Mouse (Mus musculus): ENCODE measurements around the gene Limch1.

Limch1 gene

DNA sequence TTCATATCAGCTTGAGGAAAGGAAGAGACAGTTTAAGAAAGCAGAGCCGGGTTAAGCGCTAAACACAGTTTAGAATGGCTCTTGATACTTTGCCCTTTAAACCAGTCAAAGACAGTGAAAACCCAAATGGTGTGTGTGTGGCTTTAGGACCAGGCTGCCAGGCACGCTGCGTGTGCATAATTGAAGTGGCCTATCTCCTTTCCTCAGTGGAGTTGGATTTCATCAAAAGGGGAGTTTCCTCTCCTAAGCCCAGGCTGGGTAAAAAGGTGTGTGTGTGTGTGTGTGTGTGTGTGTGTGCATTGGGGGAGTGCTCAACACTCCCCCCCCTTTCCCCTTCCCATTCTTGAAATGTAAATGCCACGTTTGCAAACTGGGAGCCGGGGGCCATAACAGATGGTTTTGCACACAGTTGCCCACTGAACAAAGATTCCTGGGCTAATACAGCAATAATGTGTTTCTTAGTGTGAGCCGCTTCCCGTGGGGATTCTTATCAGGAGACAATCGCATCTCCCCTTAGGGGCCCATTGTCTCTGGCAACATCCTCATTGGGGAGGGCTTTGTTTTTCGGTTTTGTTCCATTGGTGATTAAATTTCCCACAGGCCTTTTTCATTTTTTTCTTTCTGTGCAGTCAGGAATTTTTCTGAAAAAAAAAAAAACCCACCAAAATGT, 2.3 kb downstream of the Limch1 start:
- DNase-seq, result peak; percentile 36 to 46

DNA sequence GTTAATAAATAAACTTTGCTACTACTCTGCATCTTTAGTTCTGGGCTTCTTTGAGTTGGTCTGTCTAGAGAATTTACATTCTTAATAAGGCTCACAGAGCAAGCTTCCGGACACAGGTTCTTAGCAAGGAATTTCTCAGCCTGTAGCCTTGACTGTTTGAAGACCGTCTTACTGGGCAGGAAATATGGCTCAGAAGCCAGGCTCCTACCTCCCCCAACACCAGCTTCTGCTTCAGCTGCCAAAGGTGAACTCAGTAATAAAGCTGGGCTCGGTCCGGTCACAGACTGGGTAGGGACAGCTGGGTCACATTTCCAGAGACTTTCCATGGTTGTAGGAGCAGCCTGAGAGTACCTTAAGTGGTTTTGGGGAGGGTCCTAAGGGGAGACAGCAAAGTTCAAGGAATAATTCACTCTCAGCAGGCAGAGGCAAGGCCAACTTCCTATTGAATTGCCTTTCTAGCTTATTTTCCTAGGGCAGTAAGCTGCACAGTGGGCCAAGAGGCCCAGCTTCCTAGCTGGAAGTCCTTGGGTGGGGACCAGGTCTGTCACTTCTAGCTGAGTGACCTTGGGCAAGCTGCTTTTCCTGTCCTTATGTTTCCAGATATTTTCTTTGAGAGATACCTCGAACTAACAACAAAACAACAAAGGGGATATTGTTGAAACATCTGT, 3.0 kb downstream of the Limch1 start:
- peak; percentile 38 to 71 for DNase-seq

DNA sequence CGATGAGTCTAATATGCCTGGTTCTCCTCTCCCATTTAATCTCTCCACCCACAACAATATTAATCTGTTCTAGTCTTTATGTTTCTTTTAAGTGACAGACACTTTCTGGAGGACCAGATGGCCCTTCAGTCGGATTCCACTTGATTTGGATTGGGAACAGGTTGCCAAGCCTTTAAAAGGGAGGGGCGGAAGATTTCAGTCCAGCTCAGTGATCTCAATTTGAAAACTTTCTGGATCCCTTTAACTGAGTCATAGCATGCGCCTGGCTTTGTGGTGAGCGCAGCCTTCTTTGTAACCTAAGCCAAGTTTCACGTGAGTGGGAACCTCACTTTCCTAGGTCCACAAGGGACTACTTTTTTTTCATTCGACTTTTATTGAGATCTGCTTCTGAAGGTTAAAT, 5.0 kb downstream of the Limch1 start:
- no peak for DNase-seq

DNA sequence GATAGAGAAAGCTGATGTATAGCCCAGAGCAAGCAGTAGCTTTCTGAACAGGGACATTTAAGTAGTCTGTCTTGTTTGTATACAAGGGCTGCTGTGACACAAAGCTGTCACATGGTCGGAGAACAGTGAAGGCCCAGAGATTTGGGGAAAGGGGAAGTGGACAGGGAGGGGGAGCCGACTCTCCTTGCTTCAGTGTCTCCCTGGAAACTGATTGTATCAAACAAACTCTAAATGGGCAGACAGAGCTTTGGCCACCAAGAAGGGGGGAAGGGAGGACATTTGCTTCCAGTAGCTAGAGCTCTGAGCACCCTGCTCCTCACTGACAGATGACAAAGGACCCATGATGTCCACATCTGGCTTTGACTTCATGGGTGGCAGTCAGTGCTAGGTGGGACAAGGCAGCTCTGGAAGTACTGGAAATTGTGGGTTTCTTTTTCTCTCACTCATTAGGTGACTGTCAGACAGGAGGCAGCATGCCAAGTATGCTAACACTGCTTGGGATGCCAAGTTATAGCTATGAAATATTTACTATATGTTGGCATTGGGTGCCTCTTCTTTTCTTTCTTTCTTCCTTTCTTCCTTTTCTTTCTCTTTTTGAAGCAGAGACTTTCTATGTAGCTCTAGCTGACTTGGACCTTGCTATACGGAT, 5.8 kb downstream of the Limch1 start:
- DNase-seq, result no peak

DNA sequence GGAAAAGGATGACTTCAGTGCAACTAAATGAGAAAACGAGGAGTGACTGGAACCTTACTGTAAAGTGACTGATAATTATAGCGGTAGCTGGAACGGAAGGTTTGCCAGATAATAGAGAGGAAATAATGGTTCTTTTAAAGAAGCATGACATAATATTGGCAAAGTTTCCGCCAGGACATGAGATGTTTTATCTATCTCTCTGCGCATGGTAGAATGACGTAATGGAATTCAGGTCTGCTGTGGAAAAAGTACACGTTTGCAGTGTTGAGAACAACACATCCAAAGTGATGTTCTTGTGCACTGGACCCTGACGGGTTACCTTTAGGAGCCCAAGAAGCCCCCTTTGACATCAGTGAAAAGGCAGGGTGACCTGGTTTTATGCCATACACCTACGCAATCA, 8.0 kb downstream of the Limch1 start:
- DNase-seq, result no peak

DNA sequence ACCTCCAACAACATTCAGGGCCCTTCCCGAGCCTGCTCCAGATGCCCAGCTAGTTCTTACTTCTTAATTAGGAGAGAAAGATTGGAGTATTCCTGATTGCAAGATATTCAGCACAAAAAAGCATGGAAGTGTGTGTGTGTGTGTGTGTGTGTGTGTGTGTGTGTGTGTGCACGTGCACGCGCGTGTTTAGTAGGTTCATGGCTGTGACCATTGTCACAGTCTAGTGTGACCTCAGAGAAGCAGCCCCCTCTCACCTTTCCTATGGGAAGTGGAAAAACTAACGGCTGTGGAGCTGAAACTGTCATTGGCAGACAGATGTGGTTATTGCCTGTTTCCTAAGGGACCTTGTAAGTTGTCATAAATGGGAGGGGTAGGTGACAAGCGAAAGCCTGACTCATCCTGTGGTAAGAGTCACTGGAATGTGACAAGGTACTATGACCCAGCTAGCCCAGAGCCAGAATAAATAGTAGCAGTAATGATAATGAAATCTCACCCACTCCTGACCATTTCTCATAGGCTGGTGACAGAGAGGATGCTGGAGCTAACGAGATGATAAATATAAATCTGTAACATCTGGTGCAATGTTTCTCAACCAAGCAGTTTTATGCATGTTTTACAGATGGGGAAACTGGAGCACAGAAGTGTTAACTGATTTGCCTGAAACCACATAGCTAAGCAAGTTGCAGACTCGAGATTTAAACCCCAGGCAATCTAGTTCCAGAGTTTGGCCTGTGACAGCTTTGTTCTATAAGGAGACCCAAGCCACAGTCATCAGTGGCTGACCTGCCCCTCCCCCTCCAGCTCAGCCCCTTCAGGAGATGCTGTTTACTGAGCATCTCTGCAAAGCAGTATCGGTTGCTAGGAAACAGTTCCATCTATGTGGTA, 11.4 kb downstream of the Limch1 start:
- no peak for DNase-seq

DNA sequence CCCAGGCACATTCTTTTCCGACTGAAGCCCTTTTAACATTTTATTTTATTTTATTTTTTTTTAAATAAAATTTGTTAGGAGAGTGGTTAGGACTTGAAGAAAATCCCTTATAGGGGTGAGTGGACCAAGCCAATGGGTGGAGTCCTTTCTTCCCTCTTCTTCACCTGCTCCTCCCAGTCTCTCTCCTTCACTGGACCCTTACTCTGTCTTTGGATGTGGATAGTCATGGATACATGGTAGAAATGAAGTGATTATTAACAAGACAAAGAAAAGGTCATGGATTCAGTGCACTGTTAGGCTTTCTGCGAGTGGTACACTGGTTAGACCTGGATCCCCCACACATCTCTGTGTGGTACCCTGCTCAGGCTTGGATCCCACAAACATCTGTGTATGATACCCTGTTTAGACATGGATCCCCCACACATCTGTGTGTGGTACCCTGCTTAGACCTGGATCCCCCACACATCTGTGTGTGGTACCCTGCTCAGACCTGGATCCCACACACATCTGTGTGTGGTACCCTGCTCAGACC, 12.1 kb downstream of the Limch1 start:
- no peak for DNase-seq

DNA sequence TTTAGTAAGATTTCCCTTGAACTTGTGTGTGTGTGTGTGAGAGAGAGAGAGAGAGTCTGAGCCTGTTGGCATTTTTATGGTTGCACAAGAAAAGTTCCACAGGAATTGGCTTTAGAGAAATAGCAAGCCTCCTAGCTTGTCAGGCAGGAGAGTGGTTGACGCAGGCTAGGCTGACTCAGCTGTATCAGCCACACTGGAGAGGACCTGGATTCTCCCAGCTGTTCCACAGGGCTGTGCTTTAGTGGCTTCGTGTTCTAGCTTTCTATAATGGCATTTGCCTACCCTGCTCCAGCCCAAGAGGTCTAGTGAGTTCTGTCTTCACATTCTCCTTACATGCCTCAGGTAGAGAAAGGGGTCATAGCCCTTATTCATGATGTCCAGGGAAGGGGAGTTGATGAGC, 13.7 kb downstream of the Limch1 start:
- no peak for DNase-seq

DNA sequence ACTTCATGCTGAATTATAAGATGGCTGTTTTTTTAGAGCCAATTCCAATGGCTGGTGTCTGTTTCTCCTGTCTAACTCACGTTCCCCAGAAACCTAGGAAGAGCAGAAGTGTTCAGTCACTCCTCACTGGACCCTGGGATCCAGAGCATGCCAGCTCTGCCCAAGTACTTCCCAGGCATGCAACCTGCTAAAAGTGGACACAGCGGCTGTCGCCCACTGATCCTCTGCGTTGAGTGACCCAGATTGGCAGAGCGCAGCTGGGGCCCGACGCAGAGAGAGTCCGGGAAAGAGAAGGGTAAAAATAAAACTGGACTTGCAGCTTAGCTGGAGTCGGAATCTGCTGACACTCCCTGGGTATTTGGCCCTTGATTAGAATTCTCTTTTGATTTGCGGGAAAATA, 15.1 kb downstream of the Limch1 start:
- no peak for DNase-seq

DNA sequence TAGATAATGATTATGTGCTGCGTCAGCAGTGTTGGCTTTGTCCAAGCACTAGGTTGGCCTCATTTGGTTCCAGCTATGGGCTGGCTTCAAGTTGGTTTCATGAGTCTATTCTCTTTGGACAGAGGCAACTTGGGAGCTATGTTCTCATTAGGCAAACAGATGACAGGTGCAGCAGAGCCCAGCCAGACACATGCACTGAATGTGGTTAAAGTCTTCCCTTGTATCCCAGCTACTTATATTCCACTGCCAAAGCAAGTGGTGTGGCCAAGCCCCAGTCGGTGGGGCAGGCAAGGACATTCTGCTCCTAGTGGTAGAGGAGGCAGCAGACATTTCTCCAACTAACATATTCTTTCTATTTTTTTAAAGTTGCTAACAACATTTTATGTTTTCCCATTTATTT, 16.4 kb downstream of the Limch1 start:
- no peak for DNase-seq

DNA sequence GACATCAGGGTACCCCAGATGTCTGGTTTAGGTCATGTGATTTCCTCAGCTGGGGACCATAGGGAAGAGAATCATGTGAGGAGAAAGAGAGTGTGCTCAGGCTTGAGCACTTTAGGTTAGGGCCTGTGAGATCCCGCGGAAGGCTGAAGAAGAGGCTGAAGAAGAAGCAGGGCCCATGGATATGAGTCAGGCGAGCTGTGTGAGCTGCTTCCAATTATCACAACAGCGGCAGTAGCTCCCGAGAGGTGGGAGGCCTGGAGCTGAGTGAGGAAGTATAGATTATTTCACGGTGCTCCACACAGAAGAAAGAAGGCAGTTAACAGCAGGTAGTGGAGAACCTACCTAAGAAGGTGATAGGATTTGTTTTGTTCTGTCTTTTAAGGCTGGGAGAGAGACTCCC, 18.5 kb downstream of the Limch1 start:
- no peak for DNase-seq

DNA sequence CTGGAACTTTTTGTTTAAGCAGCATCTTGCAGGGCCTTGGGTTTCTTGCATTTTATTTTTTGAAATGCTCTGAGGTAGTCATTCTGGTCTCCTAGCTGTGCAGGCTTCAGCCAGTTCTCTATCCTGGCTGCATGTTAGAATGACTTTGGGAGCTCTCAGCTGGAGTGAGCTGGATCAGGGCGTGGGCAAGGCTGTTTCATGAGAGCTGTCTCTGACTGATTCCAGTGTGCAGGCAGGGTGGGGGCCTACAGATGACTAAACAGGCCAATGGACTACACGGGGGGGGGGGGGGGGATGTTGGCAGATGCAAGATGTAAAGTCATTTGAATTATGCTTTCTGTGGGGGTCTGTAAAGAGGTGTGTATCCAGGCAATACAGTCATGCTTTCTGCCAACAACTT, 20.3 kb downstream of the Limch1 start:
- no peak for DNase-seq

DNA sequence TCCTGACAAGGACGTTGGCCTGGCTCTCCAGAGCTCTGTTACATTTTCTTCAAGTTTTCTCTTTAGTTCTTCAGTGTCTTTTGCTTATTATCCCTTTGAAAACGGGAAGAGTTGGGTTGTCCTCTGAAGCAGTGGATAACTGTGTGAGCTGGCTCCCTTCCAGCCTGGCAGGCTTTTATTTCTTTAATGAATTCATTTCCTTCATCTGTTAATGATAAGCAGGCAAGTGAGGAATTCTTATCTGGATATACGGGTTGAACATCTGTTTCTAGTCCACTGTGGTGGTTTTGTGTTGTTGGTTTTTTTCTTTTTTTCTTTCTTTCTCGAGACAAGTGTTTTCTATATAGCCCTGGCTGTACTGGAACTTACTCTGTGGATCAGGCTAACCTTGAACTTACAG, 22.4 kb downstream of the Limch1 start:
- peak in 1 of 2 experiments; percentile 36 for DNase-seq

DNA sequence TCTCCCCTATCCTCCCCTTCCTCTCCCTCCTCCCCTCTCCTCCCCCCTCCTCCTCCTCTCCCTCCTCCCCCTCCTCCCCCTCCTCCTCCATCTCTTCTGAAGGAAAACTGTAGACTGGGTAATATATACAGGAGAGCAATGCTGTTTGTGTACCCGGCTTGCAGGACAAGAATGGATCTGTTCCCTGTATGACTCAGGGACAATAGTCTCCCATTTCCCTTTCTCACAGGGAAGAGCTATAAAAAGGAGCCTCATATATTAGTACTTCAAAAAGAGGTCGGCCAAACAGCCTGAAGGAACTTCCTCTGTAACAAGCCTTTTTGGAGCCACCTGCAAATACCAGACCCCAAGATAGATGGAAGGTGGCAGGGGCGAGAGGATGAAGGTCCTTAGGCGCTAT, 23.4 kb downstream of the Limch1 start:
- no peak for DNase-seq

DNA sequence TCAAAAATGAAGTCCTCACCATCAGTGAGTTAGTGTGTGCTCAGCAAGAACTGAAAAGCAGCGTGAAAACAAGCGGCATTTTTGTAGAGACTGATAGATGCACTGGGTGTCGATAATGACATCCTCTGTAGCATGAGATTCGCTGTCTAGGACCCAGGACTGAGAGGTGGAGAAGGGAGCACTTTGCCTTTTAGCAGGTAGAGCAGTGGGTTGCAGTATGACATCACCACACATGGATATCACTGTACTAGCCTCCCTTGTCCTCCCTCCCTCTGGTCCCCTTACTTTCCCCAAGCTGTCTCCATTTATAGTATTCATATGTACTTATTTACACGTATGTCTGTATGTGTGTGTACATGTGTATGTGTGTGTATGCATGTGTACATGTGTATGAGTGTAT, 23.9 kb downstream of the Limch1 start:
- DNase-seq, result no peak

DNA sequence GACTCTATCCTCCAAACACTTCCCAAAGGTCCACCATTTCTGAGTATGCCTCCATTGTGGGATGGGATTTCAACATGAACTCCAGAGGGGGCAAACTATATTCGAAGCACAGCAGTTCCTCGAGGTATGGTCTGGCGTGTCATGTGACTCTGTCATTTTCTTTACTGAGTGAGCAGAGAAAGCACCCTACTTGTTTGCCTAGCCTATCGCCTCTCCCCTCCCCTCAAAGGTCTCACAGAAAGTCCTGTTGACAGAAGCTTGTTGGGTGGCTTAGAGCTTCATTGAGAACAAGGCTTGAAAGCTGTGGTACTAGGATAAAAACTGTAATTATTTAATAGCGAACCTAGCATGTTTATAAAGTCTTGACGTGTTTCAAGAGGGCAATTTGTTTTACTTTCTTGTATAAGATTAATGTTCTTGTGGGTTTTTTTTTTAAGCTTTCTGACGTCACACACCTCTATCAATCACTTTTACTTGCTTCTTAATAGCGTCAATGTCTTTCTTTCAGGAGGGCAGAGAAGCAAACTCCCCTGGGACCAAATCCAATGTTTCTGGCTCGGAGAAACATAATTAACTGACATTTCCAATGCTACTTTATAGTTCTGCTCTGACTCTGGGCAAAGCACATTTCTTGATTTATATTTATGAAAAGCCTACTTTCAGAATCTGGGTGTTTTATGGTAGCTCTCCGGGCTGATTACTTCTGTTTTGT, 32.5 kb downstream of the Limch1 start:
- DNase-seq, result no peak

DNA sequence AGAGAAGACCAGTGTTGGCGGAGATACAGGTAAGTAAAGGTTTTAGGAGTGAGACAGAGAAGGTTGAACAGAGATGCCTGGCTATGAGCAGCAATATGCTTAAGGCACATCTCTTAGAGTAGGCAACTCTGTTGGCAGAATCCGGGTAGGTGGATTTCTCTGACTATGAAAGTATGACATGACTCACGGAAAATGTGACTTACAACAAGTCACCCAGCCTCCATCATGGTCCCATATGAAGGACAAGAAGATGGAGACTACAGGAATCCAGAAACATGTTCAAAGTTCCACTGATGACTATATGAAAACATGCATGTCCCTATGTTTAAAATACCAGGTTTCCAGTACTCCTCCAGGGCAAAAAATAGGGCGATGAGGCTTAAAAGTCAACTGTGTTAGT, 34.7 kb downstream of the Limch1 start:
- DNase-seq, result no peak

DNA sequence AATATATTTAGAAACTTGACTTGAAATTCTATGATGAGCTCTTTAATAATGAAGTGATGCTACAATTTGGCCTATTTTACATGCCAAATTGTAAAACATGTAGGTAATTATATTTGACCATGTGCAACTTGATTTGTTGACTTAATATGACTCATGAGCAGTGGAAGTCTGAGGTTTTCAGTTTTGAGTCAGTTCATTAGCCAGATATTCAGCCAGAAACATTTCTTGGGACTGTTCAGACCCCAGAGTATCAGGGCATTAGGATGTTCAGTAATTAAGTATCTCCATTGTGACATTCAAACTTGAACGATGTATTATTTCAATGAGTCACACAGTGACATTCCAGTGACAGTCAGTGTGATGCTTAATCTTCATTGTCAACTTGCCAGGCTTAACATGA, 35.9 kb downstream of the Limch1 start:
- no peak for DNase-seq

DNA sequence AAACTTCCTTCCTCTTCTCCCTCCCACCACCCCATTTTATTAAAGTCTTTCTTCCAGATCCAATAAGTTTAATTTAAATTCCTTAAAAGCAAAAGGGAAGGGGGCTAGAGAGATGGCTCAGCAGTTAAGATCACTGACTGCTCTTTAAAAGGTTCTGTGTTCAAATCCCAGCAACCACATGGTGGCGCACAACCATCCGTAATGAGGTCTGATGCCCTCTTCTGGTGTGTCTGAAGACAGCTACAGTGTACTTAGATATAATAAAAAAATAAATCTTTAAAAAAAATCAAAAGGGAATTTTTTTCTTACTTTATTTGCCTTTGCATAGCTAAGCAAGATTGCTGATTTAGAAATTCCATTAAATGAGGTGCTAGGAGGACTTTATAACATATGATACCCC, 37.2 kb downstream of the Limch1 start:
- no peak for DNase-seq

DNA sequence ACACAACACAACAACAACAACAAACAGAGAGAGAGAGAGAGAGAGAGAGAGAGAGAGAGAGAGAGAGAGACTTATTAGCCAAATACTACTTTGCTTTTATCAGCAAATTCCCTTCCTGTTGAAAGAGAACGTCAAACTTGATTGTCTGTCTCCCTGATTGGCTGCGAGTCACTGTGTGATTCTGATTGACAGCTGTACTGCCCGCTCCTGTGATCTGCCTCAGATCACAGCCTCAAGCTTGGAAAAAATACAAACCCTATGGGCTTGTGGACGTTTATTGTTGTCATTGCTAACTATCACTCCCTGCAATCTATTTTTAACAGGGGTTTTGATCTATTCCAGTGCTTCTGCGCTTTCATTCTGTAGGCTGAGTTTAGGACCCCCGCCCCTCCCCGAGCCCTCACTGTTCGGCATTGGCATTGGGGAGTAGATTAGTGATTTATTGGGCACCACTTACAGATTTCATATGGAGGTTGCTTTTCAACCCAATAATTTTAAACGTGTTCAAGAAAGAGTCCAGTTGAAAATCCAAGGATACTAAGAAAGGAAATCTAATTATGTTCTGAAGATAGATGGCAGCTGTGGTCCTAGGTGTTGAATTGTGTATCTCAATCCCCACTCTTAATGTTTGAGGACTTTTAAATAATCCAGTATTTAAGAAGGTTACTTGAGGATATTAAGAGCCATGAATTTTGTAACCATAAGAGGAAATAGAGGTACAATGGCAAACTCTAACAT, 39.2 kb downstream of the Limch1 start:
- DNase-seq, result no peak

DNA sequence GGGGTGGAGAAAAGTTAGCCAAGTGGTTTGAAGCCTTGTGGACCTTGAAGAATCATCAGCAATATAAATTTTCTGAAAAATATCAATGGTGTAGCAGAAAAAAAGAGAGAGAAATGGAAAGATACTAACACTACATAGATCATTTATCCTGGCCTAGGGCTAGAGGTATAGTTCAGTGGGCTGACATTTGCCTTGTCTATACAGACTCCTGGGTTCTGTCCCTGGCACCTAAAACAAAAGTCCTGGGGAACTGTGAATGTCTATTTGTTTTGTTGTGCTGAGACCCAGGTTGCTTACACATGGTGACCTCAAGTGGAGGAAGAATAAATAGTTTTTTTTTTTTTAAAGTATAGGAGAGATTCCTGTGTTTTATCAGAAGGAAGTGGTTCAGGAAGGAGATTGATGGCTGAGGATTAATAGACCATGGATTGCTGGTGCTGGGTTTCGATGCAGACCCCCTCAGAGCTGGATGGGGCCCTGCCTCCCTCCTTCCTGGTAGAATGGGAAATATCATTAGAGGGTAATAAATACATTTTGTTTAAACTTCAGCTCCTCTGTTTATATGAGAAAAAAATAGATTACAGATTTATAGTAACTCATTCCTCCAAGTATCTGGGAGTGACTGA, 40.5 kb downstream of the Limch1 start:
- DNase-seq, result no peak

All from kidney, postnatal 25 days (tissue).